Mouse (Mus musculus): ENCODE results near the gene Rbm39. TPM values are rescaled to one million over a fixed set of nuclear protein-coding genes. Genes with fewer than 3 reads are reported as not detected.
"Not testable (repeated sequence)": the region's sequence is repeated elsewhere in the genome, so short reads cannot be mapped to it uniquely, and the experiment has no call there.

Rbm39 gene
- polyA plus RNA-seq, 1 experiment from 2014 or later: 542 TPM

GRCm38 (mm10) chr2:156123731-156124130 is 56.3 kb downstream of the Rbm39 start:
- DNase-seq (ENCODE audit: extremely low spot score, low spot score): no peak
- Histone ChIP-seq H3K4me1 (no peaks in the 10 kb centered on the region), H3K27me3 (ENCODE audit: poor library complexity, severe bottlenecking) (no peaks in the 10 kb centered on the region), H3K27ac (no peak overlapping the region), H3K36me3 (replicated peaks) (peaks cover 45% of the 10 kb centered on the region), H3K9me3 (no peaks in the 10 kb centered on the region; the same call in 1 of the 2 replicates), H3K4me3 (no peak overlapping the region)
- 94% methylated on average over 5 of the region's 5 CpGs for WGBS

GRCm38 (mm10) chr2:156119566-156119965 is 60.5 kb downstream of the Rbm39 start:
- Histone ChIP-seq H3K27ac (no peak overlapping the region), H3K4me1 (no peaks in the 10 kb centered on the region), H3K4me3 (no peak overlapping the region), H3K9me3 (no peaks in the 10 kb centered on the region; the same call in 1 of the 2 replicates), H3K27me3 (ENCODE audit: poor library complexity, severe bottlenecking) (no peaks in the 10 kb centered on the region), H3K36me3 (replicated peaks) (peaks cover 14% of the 10 kb centered on the region)
- DNase-seq (ENCODE audit: extremely low spot score, low spot score): no peak

GRCm38 (mm10) chr2:156112080-156112423 is 68.0 kb downstream of the Rbm39 start:
- DNase-seq (ENCODE audit: extremely low spot score, low spot score); H3K9me3 ChIP-seq; H3K27me3 ChIP-seq (ENCODE audit: poor library complexity, severe bottlenecking): not testable (repeated sequence)
- H3K4me1 ChIP-seq: peaks cover 16% of the 10 kb centered on the region
- peak overlapping the region; percentile 98 for H3K4me3 ChIP-seq
- H3K27ac ChIP-seq: peak overlapping the region; percentile 99
- 26% methylated on average over 5 of the region's 5 CpGs for WGBS
- H3K36me3 ChIP-seq (replicated peaks): peaks cover 28% of the 10 kb centered on the region

GRCm38 (mm10) chr2:156111358-156112079 is 68.5 kb downstream of the Rbm39 start, which contains the start of the genes Cpne1 and Rbm12:
Gene Cpne1, minus strand, starts transcription at chr2:156111965.
Gene Rbm12, minus strand, starts transcription at chr2:156111978.
- WGBS: under 1% methylated on average over 74 of the region's 74 CpGs
- Histone ChIP-seq H3K4me1 (peaks cover 16% of the 10 kb centered on the region), H3K36me3 (replicated peaks) (peaks cover 34% of the 10 kb centered on the region), H3K27ac (peak within 1 kb of the TSS; percentile 99), H3K9me3 (no peaks in the 10 kb centered on the region), H3K4me3 (peak within 1 kb of the TSS; percentile 98), H3K27me3 (ENCODE audit: poor library complexity, severe bottlenecking) (no peaks in the 10 kb centered on the region)
- DNase-seq (ENCODE audit: extremely low spot score, low spot score): peak; percentile 96

- Histone ChIP-seq H3K4me3 (peak overlapping the region; percentile 98), H3K9me3 (no peaks in the 10 kb centered on the region), H3K27ac (peak overlapping the region; percentile 99), H3K27me3 (ENCODE audit: poor library complexity, severe bottlenecking) (no peaks in the 10 kb centered on the region), H3K4me1 (peaks cover 16% of the 10 kb centered on the region), H3K36me3 (replicated peaks) (peaks cover 41% of the 10 kb centered on the region)
- 2% methylated on average over 16 of the region's 16 CpGs for WGBS
- peak; percentile 56 for DNase-seq (ENCODE audit: extremely low spot score, low spot score)
Observed at GRCm38 (mm10) chr2:156110627-156111357, 69.2 kb downstream of the Rbm39 start.

Other genes with a start within 250 kb of the Rbm39 start
- 78.4 and 82.2 TPM in 2 replicates for gene Uqcc1, start 249.9 kb downstream of the Rbm39 start, polyA plus RNA-seq (2016; fragmentation: Nextera tagmentation; extraction: Ambion mirVana)
- gene Gm15557, start 239.5 kb downstream of the Rbm39 start, polyA plus RNA-seq (2016; fragmentation: Nextera tagmentation; extraction: Ambion mirVana): not detected in 2 replicates
- 0.27 and 0.88 TPM in 2 replicates for gene Gdf5, start 234.9 kb downstream of the Rbm39 start, polyA plus RNA-seq (2016; fragmentation: Nextera tagmentation; extraction: Ambion mirVana)
- 28.8 and 28.9 TPM in 2 replicates for gene Cep250, start 223.8 kb downstream of the Rbm39 start, polyA plus RNA-seq (2016; fragmentation: Nextera tagmentation; extraction: Ambion mirVana)
- 1.4 and 2.1 TPM in 2 replicates for gene 6430550D23Rik, start 172.3 kb downstream of the Rbm39 start, polyA plus RNA-seq (2016; fragmentation: Nextera tagmentation; extraction: Ambion mirVana)
- gene Ergic3, start 172.2 kb downstream of the Rbm39 start, polyA plus RNA-seq (2016; fragmentation: Nextera tagmentation; extraction: Ambion mirVana): 194 and 199 TPM in 2 replicates
- not detected in 2 replicates for gene Fer1l4, start 127.3 kb downstream of the Rbm39 start, polyA plus RNA-seq (2016; fragmentation: Nextera tagmentation; extraction: Ambion mirVana)
- 4.1 TPM in 2 replicates for gene Spag4, start 115.1 kb downstream of the Rbm39 start, polyA plus RNA-seq (2016; fragmentation: Nextera tagmentation; extraction: Ambion mirVana)
- 63.3 and 73.3 TPM in 2 replicates for gene Cpne1, start 68.3 kb downstream of the Rbm39 start, polyA plus RNA-seq (2016; fragmentation: Nextera tagmentation; extraction: Ambion mirVana)
- gene Rbm12, start 68.3 kb downstream of the Rbm39 start, polyA plus RNA-seq (2016; fragmentation: Nextera tagmentation; extraction: Ambion mirVana): 47.5 and 50.4 TPM in 2 replicates
- gene Gm28036, start 53.1 kb downstream of the Rbm39 start, polyA plus RNA-seq (2016; fragmentation: Nextera tagmentation; extraction: Ambion mirVana): 20.7 TPM in 2 replicates
- gene Romo1, start 36.2 kb downstream of the Rbm39 start, polyA plus RNA-seq (2016; fragmentation: Nextera tagmentation; extraction: Ambion mirVana): 379 and 398 TPM in 2 replicates
- gene Nfs1, start 36.1 kb downstream of the Rbm39 start, polyA plus RNA-seq (2016; fragmentation: Nextera tagmentation; extraction: Ambion mirVana): 41.7 and 45.2 TPM in 2 replicates
- 71.6 and 77.4 TPM in 2 replicates for gene Phf20, start 16.2 kb upstream of the Rbm39 start, polyA plus RNA-seq (2016; fragmentation: Nextera tagmentation; extraction: Ambion mirVana)
- 2.5 and 2.6 TPM in 2 replicates for gene Cnbd2, start 132.1 kb upstream of the Rbm39 start, polyA plus RNA-seq (2016; fragmentation: Nextera tagmentation; extraction: Ambion mirVana)
- gene Scand1, start 132.5 kb upstream of the Rbm39 start, polyA plus RNA-seq (2016; fragmentation: Nextera tagmentation; extraction: Ambion mirVana): 49.0 and 52.1 TPM in 2 replicates
- gene Epb41l1, start 240.7 kb upstream of the Rbm39 start, polyA plus RNA-seq (2016; fragmentation: Nextera tagmentation; extraction: Ambion mirVana): 0.93 and 1.1 TPM in 2 replicates

All from forebrain, embryonic 10.5 days (tissue).